Mouse (Mus musculus): ENCODE measurements around the gene Ppp1r15a.
"Not testable (repeated sequence)": the region's sequence is repeated elsewhere in the genome, so short reads cannot be mapped to it uniquely, and the experiment has no call there.

Gene Ppp1r15a

GRCm38 (mm10) chr7:45484985-45485384 is 41.1 kb downstream of the Ppp1r15a start:
- not testable (repeated sequence) for DNase-seq (ENCODE audit: low spot score in 2 of 2)

- no peak for DNase-seq (ENCODE audit: low spot score in 2 of 2)
Observed at GRCm38 (mm10) chr7:45482166-45482565, 43.9 kb downstream of the Ppp1r15a start.

- peak; percentile 55 to 71 for DNase-seq (ENCODE audit: low spot score in 2 of 2)
Observed at GRCm38 (mm10) chr7:45481374-45481927, 44.6 kb downstream of the Ppp1r15a start, which contains the start of gene Tulp2. Tulp2 (plus strand) TSS chr7:45481877.

GRCm38 (mm10) chr7:45480310-45480709 is 45.8 kb downstream of the Ppp1r15a start:
- DNase-seq (ENCODE audit: low spot score in 2 of 2): not testable (repeated sequence)

- DNase-seq (ENCODE audit: low spot score in 2 of 2): no peak
Observed at GRCm38 (mm10) chr7:45478774-45479173, 47.3 kb downstream of the Ppp1r15a start.

GRCm38 (mm10) chr7:45477003-45477402 is 49.1 kb downstream of the Ppp1r15a start:
- peak; percentile 47 to 54 for DNase-seq (ENCODE audit: low spot score in 2 of 2)

GRCm38 (mm10) chr7:45476453-45476852 is 49.6 kb downstream of the Ppp1r15a start:
- no peak for DNase-seq (ENCODE audit: low spot score in 2 of 2)

- no peak for DNase-seq (ENCODE audit: low spot score in 2 of 2)
Observed at GRCm38 (mm10) chr7:45475291-45475969, 50.6 kb downstream of the Ppp1r15a start.

Measured in spleen, postnatal 36 days (tissue).